Mouse (Mus musculus): ENCODE measurements at regions not wholly inside any gene's neighbourhood (a gene's known extent, or its start where the extent isn't known, plus 50 kb on each side); places are given as distances from the start of the nearest gene placed in this dataset.

GRCm38 (mm10) chr12:56241735-56242134 lies 104.0 kb downstream of the Mbip start:
- TF ChIP-seq CTCF (IDR thresholded peaks at IDR 0.05; ENCODE audit: low read depth) (peak; percentile 77), EP300 (IDR thresholded peaks at IDR 0.05; ENCODE audit: low read depth) (no peak)
